Mouse (Mus musculus) monocyte, adult 2 months (primary cell): Measurements from ENCODE around the gene Pdcd6.

Experiments used
- DNase-seq, 2 experiments: peaks; one replicate each; pipeline ENCODE4 v3.0.0; 2022; ENCODE audit warnings: low spot score in 2 of 2, low read depth in 1 of 2

The Pdcd6 gene

GRCm38 (mm10) chr13:74317170-74317849 is at the start of gene Pdcd6:
Gene Pdcd6 (minus strand): TSS chr13:74317580.
- peak; percentile 70 to 79 for DNase-seq

GRCm38 (mm10) chr13:74363859-74364235 is 46.5 kb upstream of the Pdcd6 start, which contains the start of gene Lrrc14b:
Gene Lrrc14b (minus strand): TSS chr13:74364005.
- no peak for DNase-seq

DNA sequence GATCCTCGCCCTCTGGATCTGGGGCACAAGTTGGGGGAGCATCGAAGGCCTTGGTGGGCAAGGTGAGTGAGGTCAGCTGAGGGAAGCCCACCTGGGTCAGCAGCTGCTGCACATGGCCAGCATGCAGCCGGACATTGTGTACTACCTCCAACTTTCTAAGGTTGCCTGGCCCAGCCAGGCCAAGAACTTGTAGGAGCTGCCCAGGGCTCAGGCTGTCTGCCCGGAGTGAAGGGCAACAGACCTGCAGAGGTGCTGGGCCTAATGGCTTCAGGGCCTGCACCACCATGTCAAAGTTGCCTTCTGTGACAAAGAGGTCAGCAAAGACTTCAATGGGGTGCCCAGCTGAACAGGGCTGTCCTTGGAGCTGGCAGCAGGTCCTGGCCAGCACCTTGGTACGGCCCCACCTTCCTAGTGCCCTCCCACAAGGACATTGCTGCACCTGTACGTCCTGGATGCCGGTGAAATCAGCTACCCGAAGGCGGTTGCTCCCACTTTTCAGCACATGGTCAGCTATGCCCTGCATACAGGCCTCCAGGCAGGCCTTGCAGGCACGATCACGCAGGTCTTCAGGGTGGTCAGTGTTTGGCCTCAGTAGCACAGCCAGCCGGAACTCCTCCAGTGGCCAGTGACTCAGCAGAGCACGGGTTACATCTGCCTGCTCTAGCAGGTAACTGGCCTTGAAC is 45.9 kb upstream of the Pdcd6 start:
- no peak for DNase-seq

- no peak for DNase-seq
Measured at GRCm38 (mm10) chr13:74362218-74362617, 44.8 kb upstream of the Pdcd6 start.

- no peak for DNase-seq
Measured at GRCm38 (mm10) chr13:74356491-74356890, 39.1 kb upstream of the Pdcd6 start.

GRCm38 (mm10) chr13:74350435-74350906 is 33.1 kb upstream of the Pdcd6 start:
- no peak for DNase-seq

GRCm38 (mm10) chr13:74349566-74350434 is 32.4 kb upstream of the Pdcd6 start, which contains the start of the genes Sdha and Ccdc127:
Gene Sdha (minus strand): TSS chr13:74350280.
Gene Ccdc127 (plus strand): TSS chr13:74350309.
- DNase-seq, result peak; percentile 79 to 92

DNA sequence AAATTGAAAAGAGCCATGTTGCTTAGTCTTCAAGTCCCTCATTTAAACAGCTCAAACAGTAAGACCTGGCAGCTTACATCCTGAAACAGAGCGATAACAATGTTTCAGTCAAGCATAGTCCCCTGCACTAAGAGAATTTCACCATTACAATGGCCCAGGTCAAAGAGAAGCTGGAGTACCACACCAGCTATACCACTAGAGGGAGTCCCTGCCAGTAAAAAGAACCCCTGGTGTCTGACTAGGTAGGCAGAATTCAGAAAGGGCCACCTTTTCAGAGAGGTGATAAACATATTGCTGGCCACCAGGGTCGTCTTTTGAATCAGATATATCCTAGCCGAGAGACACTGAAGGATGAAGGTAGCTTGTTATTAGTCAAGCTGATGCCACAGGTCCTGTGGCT is 23.7 kb upstream of the Pdcd6 start:
- peak in 1 of 2 experiments; percentile 4 for DNase-seq

DNA sequence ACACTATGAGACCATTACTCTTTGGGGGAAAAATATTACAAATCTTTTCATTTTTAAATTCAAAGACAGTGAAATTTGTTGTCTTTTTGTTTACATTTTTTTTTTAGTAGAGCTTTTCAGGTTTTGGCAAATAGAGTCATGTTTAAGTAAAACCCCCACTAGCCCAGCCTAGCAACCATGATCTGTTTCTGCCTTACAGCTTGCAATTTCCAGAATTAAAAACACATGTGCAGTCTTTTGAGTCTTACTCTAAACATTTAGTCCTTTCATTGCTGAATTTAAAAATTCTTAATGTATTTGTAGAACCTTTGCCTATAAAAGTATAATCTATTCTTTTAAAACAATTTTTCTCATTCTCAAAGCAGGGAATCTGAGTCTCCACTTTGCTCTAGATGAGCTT is 11.9 kb upstream of the Pdcd6 start:
- no peak for DNase-seq

DNA sequence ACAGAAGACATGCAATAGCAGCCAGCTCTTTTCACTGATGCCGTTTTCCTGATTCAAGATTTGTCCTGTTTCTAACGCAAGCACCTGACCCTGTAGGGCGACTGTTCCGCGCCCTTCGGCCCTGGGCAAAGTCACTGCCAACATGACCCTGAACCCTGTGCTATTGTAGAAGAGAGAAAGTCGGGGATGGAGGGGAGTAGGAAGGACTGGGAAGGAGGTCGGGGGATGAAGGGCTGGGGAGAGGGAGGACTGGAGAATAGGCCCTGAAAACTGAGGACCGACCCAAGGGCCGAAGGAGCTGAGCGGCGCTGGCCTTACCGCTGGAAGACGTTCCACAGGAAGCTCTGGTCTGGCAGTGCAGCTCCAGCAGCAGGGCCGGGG is 601 bp downstream of the Pdcd6 start:
- no peak for DNase-seq

GRCm38 (mm10) chr13:74316386-74316785 is 994 bp downstream of the Pdcd6 start:
- DNase-seq, result no peak

- no peak for DNase-seq
Measured at GRCm38 (mm10) chr13:74314616-74315015, 2.8 kb downstream of the Pdcd6 start.

GRCm38 (mm10) chr13:74305780-74306179 is 11.6 kb downstream of the Pdcd6 start:
- no peak for DNase-seq

GRCm38 (mm10) chr13:74305380-74305779 is 12.0 kb downstream of the Pdcd6 start:
- no peak for DNase-seq

DNA sequence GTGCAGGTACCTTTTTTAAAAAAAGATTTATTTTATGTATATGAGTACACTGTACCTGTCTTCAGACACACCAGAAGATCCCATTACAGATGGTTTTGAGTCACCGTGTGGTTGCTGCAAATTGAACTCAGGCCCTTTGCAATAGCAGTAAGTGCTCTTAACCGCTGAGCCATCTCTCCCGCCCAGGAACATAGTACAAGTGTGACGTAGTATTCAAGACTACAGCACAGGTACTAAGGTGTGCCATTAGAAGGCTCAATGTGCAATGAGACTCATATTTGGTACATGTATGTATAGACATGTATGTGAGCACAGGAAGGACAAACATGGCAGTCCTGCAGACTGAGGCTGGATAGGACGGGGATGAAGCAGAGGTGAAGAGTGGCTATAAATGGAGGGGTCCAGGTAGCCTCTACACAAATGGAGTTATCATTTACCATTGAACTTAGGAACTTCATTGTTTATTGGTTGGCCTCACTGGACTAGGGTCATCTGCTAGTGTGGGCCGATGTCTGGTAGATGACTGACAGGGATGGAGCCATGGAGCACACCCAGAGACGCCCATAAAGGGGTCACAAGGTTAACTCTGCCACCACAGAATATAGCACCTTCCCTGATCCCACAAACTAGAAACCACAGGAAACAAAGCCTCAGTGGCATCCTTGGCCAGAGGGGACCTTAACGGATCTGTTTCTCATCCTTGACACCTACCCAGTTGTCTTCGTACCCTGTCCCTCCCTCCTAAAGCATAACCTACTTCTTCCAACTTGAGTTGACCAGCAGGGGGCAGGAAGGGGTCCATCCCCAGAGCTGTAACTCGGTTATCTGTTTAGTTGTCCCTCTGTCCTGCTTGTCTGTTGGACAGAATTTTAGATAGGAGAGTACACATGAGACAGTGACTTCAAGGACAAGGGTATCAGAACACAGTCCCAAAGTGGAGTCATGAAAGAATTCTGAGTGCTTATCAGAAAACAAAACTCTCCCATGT is 15.0 kb downstream of the Pdcd6 start:
- DNase-seq, result no peak

DNA sequence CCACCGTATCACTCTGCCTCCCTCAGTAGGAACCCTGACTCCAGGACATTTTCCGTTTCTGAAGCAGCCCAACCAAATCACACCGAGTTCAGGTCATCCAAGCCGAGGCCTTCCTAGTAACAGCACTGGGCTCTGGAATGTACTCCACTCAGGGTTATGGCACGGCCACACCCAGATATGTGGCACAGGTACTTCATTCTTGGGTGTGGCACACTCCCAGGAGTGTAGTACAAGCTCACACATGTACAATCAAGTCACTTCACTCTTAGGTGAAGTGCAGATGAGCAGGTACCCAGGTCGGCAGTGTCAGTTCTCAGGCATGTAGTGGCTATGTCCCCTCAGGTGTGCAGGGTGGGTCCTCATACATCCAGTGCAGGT is 15.8 kb downstream of the Pdcd6 start:
- no peak for DNase-seq

- peak; percentile 2 to 29 for DNase-seq
Measured at GRCm38 (mm10) chr13:74300925-74301606, 16.3 kb downstream of the Pdcd6 start.

DNA sequence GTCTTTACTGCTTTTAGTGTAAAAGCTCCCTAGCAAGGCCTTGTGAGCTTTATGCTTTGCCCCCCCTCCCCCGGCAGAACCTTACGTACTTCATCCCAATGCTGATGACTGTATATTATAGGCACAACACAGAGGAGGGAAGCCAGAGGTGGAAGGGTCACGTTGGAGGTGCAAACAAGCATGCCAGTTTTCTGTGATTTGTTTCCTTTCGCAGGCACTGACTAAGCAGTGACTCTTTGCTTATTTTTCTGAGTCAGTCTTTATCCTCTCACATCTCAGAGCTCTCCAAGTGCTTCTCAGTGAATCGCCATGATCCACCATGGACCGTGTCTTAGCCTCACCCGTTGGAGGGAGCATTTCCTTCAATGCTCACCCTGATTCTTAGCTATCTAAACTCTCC is 21.0 kb downstream of the Pdcd6 start:
- DNase-seq, result no peak

- DNase-seq, result peak in 1 of 2 experiments; percentile 1
Measured at GRCm38 (mm10) chr13:74292167-74292566, 25.2 kb downstream of the Pdcd6 start, which contains the start of gene Ahrr. Gene Ahrr (minus strand): TSS chr13:74292331.

DNA sequence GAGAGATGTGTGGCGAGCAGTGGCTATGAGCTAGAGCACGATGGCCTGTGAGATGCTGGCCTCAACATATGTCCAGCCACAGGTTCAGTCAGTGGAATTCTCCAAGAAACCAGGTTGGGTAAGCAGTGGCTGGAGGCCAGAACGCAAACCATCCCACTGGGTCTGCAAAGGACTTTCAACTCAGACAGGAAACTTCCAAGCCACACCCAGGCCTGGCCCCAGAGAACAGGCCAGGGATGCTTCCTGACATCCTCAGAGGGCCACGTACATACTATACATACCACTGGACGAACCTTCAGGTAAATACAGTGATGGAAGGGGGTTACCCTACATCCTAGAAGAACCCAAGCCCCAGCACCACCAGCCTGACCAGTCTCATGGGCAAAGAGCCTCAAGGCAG is 27.7 kb downstream of the Pdcd6 start:
- no peak for DNase-seq
